Mouse (Mus musculus) liver (tissue): Measurements from ENCODE around the gene Trpm1.
A peak's percentile ranks its signal among the peaks of the same experiment; 100 is the strongest.

Experiments
- DNase-seq: peaks from one replicate; pipeline ENCODE4 v3.0.0-alpha.2; 2020; ENCODE audit warnings: mixed read lengths

Gene Trpm1

DNA sequence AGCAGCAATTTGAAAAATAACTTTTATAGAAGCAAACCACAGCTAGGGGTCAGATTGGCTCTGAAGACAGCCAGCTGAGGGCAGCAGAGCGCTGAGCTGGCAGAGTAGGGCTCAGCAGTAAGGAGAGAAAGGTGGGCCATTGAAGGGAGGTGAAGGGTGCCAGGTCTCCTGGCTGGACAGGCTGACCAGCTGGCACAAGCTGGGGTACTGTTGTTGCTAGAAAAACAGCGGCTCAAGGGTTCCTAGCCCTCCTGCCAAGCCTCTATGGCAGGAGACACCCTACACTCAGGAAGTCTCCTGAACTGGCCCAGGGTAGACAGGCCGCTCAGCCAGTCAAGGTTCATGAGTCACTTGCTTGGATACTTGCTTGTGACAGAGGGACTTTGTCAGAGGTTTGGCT, 11.4 kb downstream of the Trpm1 start:
- DNase-seq = no peak

DNA sequence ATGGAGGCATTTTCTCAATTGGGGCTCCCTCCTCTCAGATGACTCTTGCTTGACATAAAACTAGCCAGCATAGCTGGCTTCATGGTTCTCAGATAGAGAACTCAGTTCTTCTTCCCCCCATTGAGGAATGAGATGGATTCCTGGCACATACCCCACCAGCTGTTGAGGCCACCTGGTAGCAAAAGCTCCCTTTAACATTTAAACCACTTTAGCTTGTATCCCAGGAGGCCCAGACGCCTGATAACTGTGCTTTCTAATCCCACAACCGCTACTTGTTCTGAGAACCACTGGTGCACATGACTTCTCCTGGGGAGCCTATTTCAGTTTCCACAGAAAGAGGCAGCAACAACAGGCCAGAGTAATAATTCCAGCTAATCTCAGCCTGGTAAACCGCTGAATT, 12.4 kb downstream of the Trpm1 start:
- no peak for DNase-seq

DNA sequence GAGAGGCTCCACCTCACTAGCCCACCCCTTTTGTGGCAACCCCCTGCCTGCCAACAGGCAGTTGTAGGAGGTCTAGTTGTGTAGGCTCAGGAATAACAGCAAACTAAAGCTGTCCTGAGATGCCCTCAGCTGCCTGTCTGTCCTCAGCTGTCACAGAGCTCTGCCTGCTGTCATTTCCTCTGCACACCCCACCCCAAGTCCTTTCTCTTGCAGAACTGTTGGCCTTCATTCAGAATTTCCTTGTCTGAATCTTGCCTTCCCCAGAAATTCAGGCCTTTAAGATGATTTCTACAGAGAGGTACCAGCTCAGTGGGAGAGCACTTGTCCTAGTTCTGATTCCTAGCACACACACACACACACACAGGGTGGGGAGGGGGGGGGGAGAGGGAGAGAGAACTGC, 13.1 kb downstream of the Trpm1 start:
- no peak for DNase-seq

DNA sequence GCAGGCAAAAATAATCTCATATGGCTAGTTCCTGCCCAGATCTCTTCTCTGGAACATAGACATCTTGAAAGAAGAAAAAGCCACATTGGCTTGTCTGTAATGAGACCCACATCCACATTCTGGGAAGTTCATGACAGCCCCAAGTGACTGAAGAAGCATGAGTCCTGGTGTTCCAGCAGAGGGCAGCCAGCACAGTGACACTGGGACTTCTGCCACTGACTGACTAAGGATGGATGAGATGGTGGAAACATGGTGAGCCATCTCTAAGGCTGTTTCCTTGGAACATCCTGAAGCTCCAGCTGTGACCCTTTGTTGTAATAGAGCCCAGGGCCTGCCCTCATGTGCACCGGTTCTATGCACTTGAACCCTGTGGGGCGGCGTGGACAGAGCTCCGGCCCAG, 25.7 kb downstream of the Trpm1 start:
- DNase-seq = no peak

DNA sequence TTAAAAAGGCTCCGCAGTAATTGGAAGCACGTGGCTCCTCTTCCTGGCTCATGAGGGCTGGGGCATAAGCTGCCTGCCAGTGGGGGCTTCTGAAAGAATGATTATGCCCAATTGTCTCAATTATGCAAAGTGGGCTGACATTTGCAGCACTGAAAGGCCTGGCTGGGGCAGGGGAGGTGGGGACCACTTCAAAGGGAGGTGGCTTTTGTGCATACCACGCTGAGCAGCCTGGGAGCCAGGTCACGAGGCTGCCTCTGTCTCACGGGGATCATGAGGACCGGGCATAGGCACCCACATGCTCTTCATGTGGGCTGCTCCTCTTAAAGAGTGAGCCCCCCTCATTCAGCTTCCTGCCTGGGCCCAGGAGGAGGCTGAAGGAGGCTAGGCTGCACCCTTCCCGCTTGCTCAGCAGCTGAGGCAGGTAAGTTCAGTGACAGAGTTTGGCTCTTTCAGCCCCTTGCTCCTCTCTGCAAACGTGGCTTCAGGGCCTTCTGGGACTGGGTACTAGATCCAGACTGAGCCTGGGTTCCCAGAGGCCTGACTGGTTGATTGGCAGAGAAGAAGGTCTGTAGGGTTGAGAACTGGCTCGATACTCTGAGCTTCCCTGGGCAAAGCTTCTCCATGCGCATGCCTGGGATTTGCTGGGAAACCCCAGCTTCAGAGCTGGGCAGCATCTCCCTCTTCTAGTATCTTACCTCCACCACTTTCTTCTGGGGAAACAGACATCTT, 31.7 kb downstream of the Trpm1 start:
- no peak for DNase-seq

DNA sequence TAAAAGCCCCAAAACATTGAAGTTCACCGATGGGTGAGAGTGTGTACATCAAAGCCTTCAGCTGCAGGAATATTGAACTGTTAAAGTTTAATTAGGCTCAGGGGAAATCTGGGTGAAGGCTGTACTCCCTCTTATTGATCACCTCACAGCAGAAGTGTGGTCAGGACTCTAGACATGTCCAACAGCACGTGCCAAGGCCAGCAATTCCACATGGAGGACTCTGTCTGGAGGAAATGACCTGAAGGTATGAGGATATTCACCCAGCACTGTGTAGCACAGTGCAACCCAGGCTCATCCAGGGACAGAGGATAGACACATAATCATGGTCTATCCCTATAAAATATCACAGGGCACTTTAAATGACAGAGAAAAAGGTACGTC, 32.3 kb downstream of the Trpm1 start:
- no peak for DNase-seq

DNA sequence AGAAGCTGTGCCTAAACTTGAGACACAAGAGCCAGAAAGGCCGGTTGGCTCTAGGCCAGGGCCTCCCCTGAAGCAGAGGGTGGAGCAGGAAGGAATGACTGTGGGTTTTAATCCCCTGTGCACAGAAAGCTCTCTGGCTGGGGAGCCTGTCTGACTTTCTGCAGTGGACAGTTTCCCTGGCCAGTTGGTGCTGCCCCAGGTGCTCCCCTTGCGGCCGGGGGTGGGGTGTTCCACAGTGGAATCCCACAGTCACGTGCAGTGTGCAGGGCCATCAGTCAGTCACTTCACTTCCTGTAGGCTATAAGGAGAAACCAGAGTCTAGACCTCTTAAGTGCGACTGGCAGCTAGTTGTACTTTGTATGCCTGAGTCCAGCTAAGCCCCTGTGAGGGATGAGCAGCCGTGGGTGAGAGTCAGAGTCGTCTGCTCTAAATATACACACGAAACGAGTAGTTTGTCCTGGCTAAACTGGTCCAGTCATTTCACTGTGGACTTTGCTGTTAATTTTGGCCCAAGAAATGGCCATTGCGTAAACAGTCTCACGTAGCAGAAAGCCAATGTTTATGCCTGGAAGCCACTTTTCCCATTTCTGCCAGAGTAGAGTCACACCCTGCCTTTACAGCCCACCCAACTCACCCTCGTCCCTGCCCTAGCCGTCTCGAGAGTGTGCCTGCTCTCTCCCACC, 38.8 kb downstream of the Trpm1 start:
- peak; percentile 7 for DNase-seq

DNA sequence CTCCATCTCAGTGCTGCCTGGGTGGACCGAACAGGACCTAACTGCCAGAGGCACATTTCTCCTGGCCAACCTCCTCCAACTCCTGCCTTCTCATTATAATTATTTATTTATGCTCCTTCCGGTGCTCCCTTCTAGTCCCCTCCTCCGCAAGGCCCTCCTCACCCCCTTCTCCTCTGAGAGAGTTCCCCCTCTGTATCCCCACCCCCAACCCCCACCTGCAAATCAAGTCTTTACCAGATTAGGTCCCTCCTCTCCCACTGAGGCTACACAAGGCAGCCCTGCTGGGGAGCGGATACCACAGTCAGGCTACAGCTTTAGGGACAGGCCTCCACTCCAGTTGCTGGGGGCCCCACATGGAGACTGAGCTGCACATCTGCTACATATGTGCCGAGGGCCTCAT, 39.8 kb downstream of the Trpm1 start:
- no peak for DNase-seq

DNA sequence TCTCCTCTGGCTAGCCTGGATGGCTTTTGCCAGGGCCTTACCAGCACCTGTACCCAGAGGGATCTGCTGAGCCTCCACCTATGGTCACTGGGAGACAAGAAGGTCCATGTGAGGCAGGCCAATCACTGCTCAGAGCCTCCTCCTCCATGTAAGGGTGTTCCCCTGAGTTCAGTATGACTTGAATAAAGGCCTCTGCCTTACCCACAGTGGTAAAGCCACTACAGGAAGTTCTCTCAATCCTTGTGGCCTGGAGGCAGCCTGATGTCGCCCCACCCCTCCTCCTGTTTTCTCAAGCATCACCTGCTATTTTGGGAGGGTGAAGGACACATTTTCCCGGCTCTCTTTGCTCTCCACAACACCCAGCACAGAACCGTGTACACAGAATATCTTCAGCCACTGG, 42.5 kb downstream of the Trpm1 start:
- no peak for DNase-seq

DNA sequence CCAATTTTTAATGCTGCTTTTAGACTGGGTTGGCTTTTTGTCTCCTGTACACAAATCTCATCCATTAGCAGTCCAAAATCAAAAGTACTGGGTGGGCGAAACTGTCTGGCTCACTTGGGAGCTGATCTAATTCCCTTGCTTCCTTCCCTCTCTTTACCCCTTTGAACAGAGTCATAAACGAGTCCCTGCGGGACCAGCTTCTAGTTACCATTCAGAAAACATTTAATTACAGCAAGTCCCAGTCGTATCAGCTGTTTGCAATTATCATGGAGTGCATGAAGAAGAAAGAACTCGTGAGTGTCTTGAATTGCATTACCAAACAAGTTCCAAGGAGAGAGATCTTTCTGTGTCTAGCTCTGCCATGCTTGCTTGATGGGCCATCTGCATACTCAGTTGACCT, 55.1 kb downstream of the Trpm1 start:
- no peak for DNase-seq

DNA sequence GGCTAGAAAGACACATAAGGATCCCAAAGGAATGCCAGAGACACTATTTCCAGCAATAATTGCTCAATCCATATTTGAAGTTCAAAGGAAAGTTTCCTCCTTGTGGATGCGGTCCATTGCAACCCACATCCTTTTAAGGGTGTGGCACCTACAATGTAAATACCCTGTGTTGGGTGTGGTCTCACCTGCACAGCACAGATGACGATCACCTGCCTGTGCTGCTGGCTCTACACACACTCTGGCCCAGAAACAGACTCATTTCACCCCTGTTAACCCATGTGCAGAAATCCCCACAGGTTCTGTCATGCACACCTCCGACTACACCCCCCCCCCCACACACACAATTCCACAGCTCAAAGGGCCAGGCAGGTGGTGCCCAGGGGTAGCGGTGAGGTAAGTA, 59.2 kb downstream of the Trpm1 start:
- no peak for DNase-seq

DNA sequence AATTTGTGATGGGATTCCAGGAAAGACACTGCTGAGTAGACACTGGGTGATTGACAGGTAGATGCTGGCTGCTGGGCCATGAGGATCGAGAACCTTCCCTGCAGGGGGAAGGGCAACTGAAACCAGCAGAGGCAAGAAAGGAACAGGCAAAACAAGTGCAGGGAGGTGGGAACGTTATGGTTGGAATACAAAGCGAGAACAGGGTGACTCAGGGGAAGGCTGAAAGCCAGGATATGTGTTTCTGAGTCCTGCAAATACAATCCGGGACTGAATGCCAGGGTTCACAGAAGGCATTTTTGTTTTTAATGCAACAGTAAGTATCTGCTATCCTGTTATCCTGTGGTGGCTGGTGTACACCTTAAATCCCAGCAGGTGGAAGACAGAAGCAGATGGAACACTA, 60.4 kb downstream of the Trpm1 start:
- DNase-seq = no peak

DNA sequence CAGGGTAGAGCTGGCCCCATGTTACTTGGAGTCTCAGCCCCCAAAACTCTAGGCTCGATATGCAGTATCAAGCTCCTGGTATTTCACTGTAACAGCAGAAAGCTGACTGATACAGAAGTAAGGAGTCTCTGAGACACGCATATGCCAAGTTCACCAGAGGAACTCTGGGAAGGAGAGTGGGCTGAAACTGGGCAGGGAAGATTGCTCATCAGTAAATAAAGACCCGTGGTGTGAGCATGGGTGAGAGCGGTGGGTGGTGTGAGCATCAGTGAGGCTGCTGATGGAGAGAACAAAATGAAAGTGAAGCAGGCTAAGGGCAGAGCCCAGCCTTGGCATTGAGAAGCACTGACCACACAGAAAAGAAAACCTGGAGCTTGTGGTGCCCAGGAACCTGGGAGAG, 62.0 kb downstream of the Trpm1 start:
- no peak for DNase-seq

DNA sequence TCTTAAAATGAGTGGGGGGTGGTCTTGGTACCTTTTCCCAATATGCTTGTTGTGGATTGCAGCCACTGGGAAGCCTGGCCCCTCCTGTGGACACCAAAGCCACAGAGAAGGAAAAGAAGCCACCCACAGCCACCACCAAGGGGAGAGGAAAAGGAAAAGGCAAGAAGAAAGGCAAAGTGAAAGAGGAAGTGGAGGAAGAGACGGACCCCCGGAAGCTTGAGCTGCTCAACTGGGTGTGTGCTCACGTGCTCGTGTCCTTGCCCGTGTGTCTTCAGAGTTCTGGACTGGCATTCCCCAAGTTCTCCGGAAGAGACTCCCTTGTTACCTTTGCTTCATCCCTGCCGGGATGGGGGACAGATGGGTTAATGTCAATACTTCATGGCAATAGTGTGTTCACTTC, 63.8 kb downstream of the Trpm1 start:
- DNase-seq = no peak

DNA sequence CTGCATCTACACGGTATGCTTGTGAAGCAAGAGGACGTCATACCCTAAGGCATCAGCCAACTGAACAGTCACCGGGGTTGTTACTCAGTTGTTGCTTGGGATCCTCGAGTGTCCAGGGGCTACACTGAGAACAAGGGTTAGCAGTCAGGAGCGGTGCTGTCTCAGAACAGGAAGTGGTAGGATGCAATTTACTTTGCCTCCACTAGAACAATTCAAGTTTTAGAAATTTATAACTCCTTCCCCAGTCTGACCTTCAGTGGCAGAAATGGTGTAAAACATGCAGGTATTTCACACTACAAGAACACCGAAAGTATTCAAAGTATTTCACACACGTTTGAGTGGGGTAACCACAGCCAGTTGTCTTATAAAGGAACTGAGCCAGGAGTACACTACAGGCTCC, 66.1 kb downstream of the Trpm1 start:
- DNase-seq = no peak

DNA sequence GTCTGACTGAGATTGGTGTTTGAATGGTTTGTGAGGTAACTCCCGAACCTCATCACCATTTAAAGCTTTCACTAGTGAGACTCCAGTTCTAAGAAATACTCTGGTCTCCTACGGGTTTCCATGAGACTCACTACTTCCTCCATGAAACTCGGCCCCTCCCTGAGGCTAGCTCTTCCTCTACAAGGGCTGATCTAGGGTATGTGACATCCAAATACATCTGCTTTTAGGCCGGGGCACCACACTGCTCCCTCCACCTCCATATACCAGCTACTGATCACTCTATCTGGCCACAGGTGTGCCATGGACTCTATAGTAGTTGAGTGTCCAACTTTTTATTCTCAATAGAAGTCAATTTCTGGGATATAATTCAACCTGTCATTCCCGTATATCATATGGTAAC, 69.6 kb downstream of the Trpm1 start:
- DNase-seq = no peak

DNA sequence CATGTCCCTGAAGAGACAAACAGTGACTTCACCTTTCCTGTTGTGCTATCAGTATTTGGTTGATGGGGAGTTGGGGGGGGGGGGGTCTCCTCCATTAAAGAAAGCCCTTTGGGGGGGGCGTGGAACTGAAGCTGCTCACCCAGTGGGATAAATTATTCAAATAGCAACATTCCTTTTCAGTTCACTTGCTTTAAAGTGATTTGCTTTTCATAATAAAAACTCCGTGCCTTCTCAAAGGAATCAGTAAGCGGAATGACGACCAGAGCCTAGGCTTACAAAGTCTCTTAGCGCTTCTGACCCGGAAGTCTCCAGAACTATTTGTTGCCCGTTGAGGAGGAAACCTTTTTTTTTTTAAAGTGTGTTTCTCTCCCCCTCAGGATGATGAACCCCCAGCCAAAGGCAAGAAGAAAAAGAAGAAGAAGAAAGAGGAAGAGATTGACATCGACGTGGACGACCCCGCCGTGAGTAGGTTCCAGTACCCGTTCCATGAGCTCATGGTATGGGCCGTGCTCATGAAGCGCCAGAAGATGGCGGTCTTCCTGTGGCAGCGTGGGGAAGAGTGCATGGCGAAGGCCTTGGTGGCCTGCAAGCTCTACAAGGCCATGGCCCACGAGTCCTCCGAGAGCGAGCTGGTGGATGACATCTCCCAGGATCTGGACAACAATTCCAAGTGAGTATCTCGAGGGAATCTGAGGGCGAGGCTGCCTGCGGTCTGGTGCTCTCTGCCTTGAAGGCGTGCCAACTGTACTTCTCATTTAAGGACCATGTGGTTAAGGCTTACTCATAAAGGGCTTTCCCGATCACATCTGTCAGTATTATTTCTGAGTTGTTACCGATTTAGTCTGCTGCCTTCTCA, 72.9 kb downstream of the Trpm1 start:
- DNase-seq = no peak

DNA sequence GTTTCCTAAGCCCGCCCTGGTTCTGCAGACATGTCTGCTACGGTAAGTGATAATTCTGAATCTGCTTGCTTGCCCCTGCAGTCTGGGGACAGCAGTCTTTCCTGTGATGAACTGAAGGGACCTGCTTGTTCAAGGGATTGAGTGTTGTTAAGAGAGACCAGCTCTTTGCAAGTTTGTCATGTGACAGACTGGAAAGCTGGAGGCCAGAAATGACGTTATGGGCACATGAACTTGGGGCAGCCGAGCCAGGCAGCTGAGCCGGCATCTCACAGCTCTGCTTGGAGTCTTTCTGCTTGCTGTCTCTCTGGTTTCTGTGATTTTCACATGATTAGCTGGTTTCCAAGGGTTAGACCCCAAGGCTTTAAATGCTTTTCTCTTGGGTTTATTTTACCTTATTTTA, 74.0 kb downstream of the Trpm1 start:
- DNase-seq = no peak

DNA sequence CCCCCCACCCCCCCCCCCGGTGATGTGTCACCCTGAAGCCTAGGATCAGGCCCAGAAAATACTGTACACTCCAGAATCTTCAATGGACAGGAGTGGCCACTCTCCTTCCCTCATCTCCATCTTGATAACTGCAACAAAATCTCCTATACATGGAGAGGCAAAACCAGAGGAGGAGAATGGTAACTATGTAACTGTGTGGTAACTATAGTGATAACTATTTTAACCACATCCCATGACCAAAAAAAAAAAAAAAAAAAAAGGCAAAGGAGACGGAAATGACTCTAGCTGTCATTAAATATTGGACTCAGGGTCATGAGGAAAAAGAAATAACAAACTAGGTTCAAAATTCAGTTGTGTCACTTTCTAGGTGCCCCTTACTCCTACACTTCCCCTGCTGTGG, 74.7 kb downstream of the Trpm1 start:
- no peak for DNase-seq

DNA sequence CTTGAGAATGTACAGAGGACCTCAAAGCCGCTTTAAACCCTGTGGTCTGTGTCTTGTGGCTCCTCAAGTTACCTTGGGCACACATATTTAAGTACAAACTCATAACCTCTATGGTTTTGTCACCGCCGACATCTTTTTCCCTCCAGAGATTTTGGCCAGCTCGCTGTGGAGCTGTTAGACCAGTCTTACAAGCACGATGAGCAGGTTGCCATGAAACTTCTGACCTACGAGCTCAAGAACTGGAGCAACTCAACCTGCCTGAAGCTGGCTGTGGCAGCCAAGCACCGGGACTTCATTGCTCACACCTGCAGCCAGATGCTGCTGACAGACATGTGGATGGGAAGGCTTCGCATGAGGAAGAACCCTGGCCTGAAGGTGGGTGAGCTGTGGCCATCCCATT, 76.3 kb downstream of the Trpm1 start:
- no peak for DNase-seq

DNA sequence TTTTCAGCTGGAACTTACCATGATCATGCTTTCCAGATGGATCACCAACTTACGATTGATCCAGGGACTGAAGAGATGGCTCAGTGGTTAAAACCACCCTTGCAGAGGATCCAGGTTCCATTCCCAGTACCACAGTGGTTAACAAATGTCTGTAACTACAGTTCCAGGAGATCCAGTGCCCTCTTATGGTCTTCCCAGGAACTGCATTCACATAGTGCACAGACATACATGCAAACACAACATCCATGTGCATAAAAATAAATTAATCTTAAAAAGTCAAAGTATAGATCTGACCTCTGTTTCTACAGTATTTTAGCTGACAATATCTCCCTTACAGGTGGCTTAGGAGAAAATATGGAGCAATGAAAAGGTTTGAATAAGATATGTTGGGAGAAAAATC, 77.4 kb downstream of the Trpm1 start:
- DNase-seq = no peak

DNA sequence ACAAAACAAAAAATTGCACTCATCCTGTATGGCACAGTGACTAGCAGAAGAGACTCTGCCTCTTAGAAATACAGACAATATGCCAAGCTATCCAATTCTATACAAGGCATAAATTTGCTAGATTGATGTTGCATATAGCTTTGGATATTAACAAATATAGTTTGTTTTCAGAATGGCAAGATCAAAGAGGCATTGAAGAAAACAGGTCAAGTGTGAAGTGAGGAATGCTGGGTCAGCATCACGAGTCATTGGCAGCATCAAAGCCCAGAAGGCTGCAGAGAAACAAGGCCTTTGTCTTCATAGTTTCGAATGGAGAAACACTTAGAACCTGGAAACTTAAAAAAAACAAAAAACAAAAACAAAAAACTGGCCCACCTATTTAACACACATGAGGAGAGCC, 78.4 kb downstream of the Trpm1 start:
- DNase-seq = no peak

DNA sequence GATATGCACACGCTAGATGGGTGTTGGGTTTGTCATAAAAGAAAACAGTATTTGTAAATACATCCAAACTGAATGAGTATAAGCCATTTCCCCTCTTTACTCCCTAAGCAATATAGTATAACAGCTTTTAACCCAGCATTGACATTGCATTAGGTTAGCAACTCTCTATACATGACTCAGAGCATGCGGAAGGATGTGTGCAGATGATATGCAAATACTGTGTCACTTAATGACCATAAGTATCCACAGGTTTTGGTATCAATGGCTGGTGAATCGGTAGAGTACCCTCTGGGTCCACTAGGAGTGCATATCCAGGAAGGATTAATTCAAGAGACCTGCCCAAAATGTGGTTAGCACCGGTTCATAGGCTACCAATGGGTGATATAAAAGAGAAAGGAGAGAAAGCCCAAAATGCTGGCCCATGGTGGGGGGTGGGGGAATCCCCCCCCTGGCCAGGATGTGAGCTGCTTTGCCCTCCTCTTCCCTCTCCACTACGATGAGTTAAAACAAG, 80.7 kb downstream of the Trpm1 start:
- DNase-seq = no peak

DNA sequence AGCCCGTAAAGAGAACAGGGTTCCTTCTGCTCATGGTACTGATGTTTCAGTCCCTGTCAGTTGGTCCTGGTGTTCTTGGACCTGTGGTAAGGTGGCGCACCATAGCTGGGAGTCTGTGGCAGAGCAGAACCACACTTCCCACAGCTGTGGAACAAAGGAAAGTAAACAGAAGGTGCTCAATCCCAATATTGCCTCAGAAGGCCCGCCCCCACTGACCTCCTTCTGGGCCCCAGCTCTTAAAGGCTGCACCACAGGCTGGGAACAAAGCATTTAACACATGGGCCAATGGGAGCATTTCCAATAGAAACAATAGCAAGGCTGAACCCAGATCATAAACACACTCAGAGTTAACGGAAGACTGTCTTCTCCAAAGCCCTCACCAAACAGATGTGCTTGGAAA, 82.9 kb downstream of the Trpm1 start:
- no peak for DNase-seq
